Mouse (Mus musculus): ENCODE measurements at regions not wholly inside any gene's neighbourhood (a gene's known extent, or its start where the extent isn't known, plus 50 kb on each side); places are given as distances from the start of the nearest gene placed in this dataset.

- Histone ChIP-seq H3K9ac (ENCODE audit: low read length) (no peak overlapping the region), H3K4me2 (ENCODE audit: low read depth, low read length, severe bottlenecking) (no peak overlapping the region), H3K4me3 (ENCODE audit: low read depth, low read length) (no peak overlapping the region), H3K27me3 (ENCODE audit: control insufficient read depth, insufficient read depth, low read length) (no peaks in the 10 kb centered on the region), H3K27ac (ENCODE audit: low read depth, low read length) (no peak overlapping the region), H3K4me1 (replicated peaks; ENCODE audit: control insufficient read depth, insufficient read depth, low read length) (0 out of 2 replicates have a peak, but pooled peaks cover 3% of the 10 kb centered on the region), H3K9me3 (ENCODE audit: control insufficient read depth, low read length) (no peaks in the 10 kb centered on the region), H3K36me3 (ENCODE audit: control insufficient read depth, insufficient read depth, low read length) (no peaks in the 10 kb centered on the region)
- DNase-seq (ENCODE audit: low spot score) (no peak), ATAC-seq (replicated peaks; ENCODE audit: low FRiP score) (no peak)
- WGBS, result 89% methylated on average over 8 of the region's 8 CpGs
Observed at GRCm38 (mm10) chr6:51727191-51727590, 203.5 kb downstream of the Snx10 start.

GRCm38 (mm10) chr6:51728816-51729562, 205.3 kb downstream of the Snx10 start:
- DNase-seq (ENCODE audit: low spot score) (no peak), ATAC-seq (replicated peaks; ENCODE audit: low FRiP score) (no peak)
- WGBS, result 83% methylated on average over 10 of the region's 10 CpGs
- Histone ChIP-seq H3K27ac (ENCODE audit: low read depth, low read length) (no peak overlapping the region), H3K4me3 (ENCODE audit: low read depth, low read length) (no peak overlapping the region), H3K27me3 (ENCODE audit: control insufficient read depth, insufficient read depth, low read length) (no peaks in the 10 kb centered on the region), H3K4me1 (replicated peaks; ENCODE audit: control insufficient read depth, insufficient read depth, low read length) (0 out of 2 replicates have a peak, but pooled peaks cover 3% of the 10 kb centered on the region), H3K9ac (ENCODE audit: low read length) (no peak overlapping the region), H3K9me3 (ENCODE audit: control insufficient read depth, low read length) (no peaks in the 10 kb centered on the region), H3K4me2 (ENCODE audit: low read depth, low read length, severe bottlenecking) (no peak overlapping the region), H3K36me3 (ENCODE audit: control insufficient read depth, insufficient read depth, low read length) (no peaks in the 10 kb centered on the region)

GRCm38 (mm10) chr6:51730564-51731351, 207.1 kb downstream of the Snx10 start:
- Histone ChIP-seq H3K27me3 (ENCODE audit: control insufficient read depth, insufficient read depth, low read length) (no peaks in the 10 kb centered on the region), H3K4me3 (ENCODE audit: low read depth, low read length) (no peak overlapping the region), H3K36me3 (ENCODE audit: control insufficient read depth, insufficient read depth, low read length) (no peaks in the 10 kb centered on the region), H3K27ac (ENCODE audit: low read depth, low read length) (no peak overlapping the region), H3K4me2 (ENCODE audit: low read depth, low read length, severe bottlenecking) (no peak overlapping the region), H3K4me1 (replicated peaks; ENCODE audit: control insufficient read depth, insufficient read depth, low read length) (0 out of 2 replicates have a peak, but pooled peaks cover 3% of the 10 kb centered on the region), H3K9ac (ENCODE audit: low read length) (no peak overlapping the region), H3K9me3 (ENCODE audit: control insufficient read depth, low read length) (no peaks in the 10 kb centered on the region)
- WGBS, result 51% methylated on average over 17 of the region's 17 CpGs
- DNase-seq (ENCODE audit: low spot score) (peak; percentile 34), ATAC-seq (replicated peaks; ENCODE audit: low FRiP score) (no peak)

- DNase-seq (ENCODE audit: low spot score) (peak; percentile 34), ATAC-seq (replicated peaks; ENCODE audit: low FRiP score) (no peak)
- H3K36me3 ChIP-seq (ENCODE audit: control insufficient read depth, insufficient read depth, low read length), result no peaks in the 10 kb centered on the region
- no peak overlapping the region for H3K4me3 ChIP-seq (ENCODE audit: low read depth, low read length)
- 0 out of 2 replicates have a peak, but pooled peaks cover 3% of the 10 kb centered on the region for H3K4me1 ChIP-seq (replicated peaks; ENCODE audit: control insufficient read depth, insufficient read depth, low read length)
- no peaks in the 10 kb centered on the region for H3K27me3 ChIP-seq (ENCODE audit: control insufficient read depth, insufficient read depth, low read length)
- H3K9ac ChIP-seq (ENCODE audit: low read length), result no peak overlapping the region
- no peak overlapping the region for H3K4me2 ChIP-seq (ENCODE audit: low read depth, low read length, severe bottlenecking)
- WGBS, result 86% methylated on average over 11 of the region's 11 CpGs
- H3K27ac ChIP-seq (ENCODE audit: low read depth, low read length), result no peak overlapping the region
- H3K9me3 ChIP-seq (ENCODE audit: control insufficient read depth, low read length), result no peaks in the 10 kb centered on the region
Observed at GRCm38 (mm10) chr6:51732298-51732895, 208.7 kb downstream of the Snx10 start.

- peak; percentile 16 for DNase-seq (ENCODE audit: low spot score)
- WGBS, result 89% methylated on average over 5 of the region's 5 CpGs
- H3K9me3 ChIP-seq (ENCODE audit: control insufficient read depth, low read length), result no peaks in the 10 kb centered on the region
- H3K27ac ChIP-seq (ENCODE audit: low read depth, low read length), result no peak overlapping the region
- H3K4me1 ChIP-seq (replicated peaks; ENCODE audit: control insufficient read depth, insufficient read depth, low read length), result 0 out of 2 replicates have a peak, but pooled peaks cover under 1% of the 10 kb centered on the region
- no peak overlapping the region for H3K9ac ChIP-seq (ENCODE audit: low read length)
- no peaks in the 10 kb centered on the region for H3K27me3 ChIP-seq (ENCODE audit: control insufficient read depth, insufficient read depth, low read length)
- H3K4me3 ChIP-seq (ENCODE audit: low read depth, low read length), result no peak overlapping the region
- no peak for ATAC-seq (replicated peaks; ENCODE audit: low FRiP score)
- H3K36me3 ChIP-seq (ENCODE audit: control insufficient read depth, insufficient read depth, low read length), result no peaks in the 10 kb centered on the region
- no peak overlapping the region for H3K4me2 ChIP-seq (ENCODE audit: low read depth, low read length, severe bottlenecking)
Observed at GRCm38 (mm10) chr6:51736051-51736450, 212.3 kb downstream of the Snx10 start.

GRCm38 (mm10) chr6:51743105-51743660, 219.5 kb downstream of the Snx10 start:
- 83% methylated on average over 15 of the region's 15 CpGs for WGBS
- Histone ChIP-seq H3K36me3 (ENCODE audit: control insufficient read depth, insufficient read depth, low read length) (no peaks in the 10 kb centered on the region), H3K27me3 (ENCODE audit: control insufficient read depth, insufficient read depth, low read length) (no peaks in the 10 kb centered on the region; the same call in 1 of the 2 replicates), H3K4me3 (ENCODE audit: low read depth, low read length) (no peak overlapping the region), H3K9ac (ENCODE audit: low read length) (no peak overlapping the region), H3K4me1 (replicated peaks; ENCODE audit: control insufficient read depth, insufficient read depth, low read length) (0 out of 2 replicates have a peak, but pooled peaks cover 2% of the 10 kb centered on the region), H3K4me2 (ENCODE audit: low read depth, low read length, severe bottlenecking) (no peak overlapping the region), H3K9me3 (ENCODE audit: control insufficient read depth, low read length) (no peaks in the 10 kb centered on the region), H3K27ac (ENCODE audit: low read depth, low read length) (no peak overlapping the region)
- peak; percentile 15 for DNase-seq (ENCODE audit: low spot score)
- ATAC-seq (replicated peaks; ENCODE audit: low FRiP score), result no peak

- Histone ChIP-seq H3K4me2 (ENCODE audit: low read depth, low read length, severe bottlenecking) (no peak overlapping the region), H3K27me3 (ENCODE audit: control insufficient read depth, insufficient read depth, low read length) (no peaks in the 10 kb centered on the region; the same call in 1 of the 2 replicates), H3K36me3 (ENCODE audit: control insufficient read depth, insufficient read depth, low read length) (no peaks in the 10 kb centered on the region), H3K4me3 (ENCODE audit: low read depth, low read length) (no peak overlapping the region), H3K9me3 (ENCODE audit: control insufficient read depth, low read length) (no peaks in the 10 kb centered on the region), H3K9ac (ENCODE audit: low read length) (no peak overlapping the region), H3K4me1 (replicated peaks; ENCODE audit: control insufficient read depth, insufficient read depth, low read length) (0 out of 2 replicates have a peak, but pooled peaks cover 2% of the 10 kb centered on the region), H3K27ac (ENCODE audit: low read depth, low read length) (no peak overlapping the region)
- 73% methylated on average over 2 of the region's 2 CpGs for WGBS
- ATAC-seq (replicated peaks; ENCODE audit: low FRiP score), result no peak
- DNase-seq (ENCODE audit: low spot score), result no peak
Observed at GRCm38 (mm10) chr6:51744607-51745006, 220.9 kb downstream of the Snx10 start.

GRCm38 (mm10) chr6:51754239-51754681, 230.6 kb downstream of the Snx10 start:
- no peak overlapping the region for H3K9ac ChIP-seq (ENCODE audit: low read length)
- 72% methylated on average over 8 of the region's 8 CpGs for WGBS
- H3K36me3 ChIP-seq (ENCODE audit: control insufficient read depth, insufficient read depth, low read length), result no peaks in the 10 kb centered on the region
- H3K9me3 ChIP-seq (ENCODE audit: control insufficient read depth, low read length), result no peaks in the 10 kb centered on the region
- no peaks in the 10 kb centered on the region for H3K4me1 ChIP-seq (replicated peaks; ENCODE audit: control insufficient read depth, insufficient read depth, low read length)
- H3K4me2 ChIP-seq (ENCODE audit: low read depth, low read length, severe bottlenecking), result no peak overlapping the region
- DNase-seq (ENCODE audit: low spot score) (no peak), ATAC-seq (replicated peaks; ENCODE audit: low FRiP score) (no peak)
- no peak overlapping the region for H3K4me3 ChIP-seq (ENCODE audit: low read depth, low read length)
- H3K27ac ChIP-seq (ENCODE audit: low read depth, low read length), result no peak overlapping the region
- no peaks in the 10 kb centered on the region for H3K27me3 ChIP-seq (ENCODE audit: control insufficient read depth, insufficient read depth, low read length)

All from forebrain, embryonic 11.5 days (tissue).